Mouse (Mus musculus): Measurements from ENCODE around the gene Kmt2d. TPM values are rescaled to one million over a fixed set of nuclear protein-coding genes. Genes with fewer than 3 reads are reported as not detected.

Gene Kmt2d
- polyA plus RNA-seq (2017; shearing (Covaris generic)) = 24.0 TPM

GRCm38 (mm10) chr15:98871070-98871915 is at the start of gene Kmt2d:
Gene Kmt2d, minus strand, starts transcription at chr15:98871204.

DNA sequence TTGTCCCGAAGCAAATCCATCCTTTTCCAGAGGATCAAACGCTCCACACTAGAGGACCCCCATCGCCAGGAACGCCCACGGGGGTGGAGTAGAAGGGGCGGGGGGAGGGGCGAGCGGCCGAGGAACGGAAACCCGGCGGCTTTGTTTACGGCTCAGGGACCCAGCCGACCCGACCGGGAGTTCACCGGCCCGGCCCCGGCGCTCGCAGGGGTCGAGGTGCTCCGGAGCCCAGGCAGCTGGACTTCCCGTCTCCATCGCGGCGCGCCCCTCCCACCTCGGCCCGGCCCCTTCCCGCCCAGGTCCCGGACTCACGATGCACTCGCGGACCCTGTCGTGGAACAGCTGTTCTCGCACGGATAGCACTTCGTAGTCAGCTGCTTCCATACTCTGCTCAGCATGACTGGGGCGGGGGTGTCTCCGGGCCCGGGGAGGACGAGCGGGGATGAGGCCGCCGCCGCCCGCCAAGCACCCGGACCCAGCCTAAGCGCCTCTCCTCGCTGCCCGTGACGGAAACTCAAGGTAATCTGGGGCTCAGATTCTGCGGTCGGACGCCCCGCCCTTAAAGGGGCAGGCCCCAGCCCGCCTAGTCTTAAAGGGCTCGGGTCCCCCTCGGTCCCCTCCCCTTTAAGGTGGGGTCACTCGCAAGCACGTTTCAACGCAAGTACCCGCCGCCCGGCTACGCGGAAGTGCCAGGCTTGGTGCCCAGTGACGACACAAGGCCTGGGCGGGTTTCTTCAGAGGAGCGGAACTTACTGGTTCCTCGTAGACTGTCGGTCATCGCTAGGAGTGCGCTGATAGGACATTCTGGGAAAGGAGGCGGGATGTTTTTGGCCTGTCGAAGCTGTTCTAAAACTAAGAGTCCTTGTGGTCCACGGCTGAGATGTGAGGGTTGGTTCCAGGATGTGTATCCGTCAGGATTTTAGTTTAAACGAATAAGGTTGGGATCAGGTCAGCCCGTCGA is 46.8 kb upstream of the Kmt2d start, which contains the start of gene Lmbr1l:
TSS of gene Lmbr1l (minus strand) at position 694 of the 961 bp plus-strand sequence.

GRCm38 (mm10) chr15:98897928-98898800 is 27.2 kb upstream of the Kmt2d start, which contains the start of gene Dhh:
Gene Dhh, minus strand, starts transcription at chr15:98898540.

DNA sequence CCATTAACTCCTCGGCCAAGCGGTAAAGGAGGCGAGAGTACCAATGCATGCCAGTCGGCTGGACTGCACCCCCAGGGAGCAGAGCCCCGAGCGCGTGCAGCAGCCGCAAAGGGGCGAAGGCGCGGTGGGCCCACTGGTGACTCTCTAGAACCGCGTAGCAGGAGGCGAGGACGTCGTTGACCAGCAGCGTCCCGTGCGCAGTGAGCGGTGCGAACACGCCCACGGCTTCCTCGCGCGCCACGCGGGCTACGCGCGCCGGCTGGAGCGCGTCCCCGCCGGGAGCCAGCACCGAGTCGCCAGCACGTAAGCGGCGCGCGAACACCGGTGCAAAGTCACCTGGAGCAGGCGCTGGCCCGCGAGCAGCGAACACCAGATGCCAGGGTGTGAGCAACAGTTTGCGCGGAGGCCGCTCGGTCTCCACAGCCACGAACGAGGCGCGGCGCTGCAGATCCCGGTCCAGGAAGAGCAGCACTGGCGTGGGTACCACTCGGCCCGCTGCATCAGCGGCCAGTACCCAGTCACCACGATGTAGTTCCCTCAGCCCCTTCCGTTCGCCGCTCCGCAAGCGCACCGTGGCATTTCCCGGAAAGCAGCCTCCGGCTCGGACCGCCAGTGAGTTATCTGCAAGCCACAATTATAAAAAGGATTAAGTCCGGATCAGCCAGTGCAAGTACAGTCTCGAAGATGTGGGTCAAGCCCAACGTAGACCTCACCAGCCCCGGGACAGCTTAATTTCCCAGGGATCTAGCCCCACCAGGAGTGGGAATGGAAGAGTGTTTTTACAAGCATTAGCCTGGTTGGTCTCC is 23.1 kb upstream of the Kmt2d start, which contains the start of gene Rhebl1:
TSS of gene Rhebl1 (minus strand) at position 601 of the 806 bp plus-strand sequence.

GRCm38 (mm10) chr15:98830736-98831683 is 40.0 kb downstream of the Kmt2d start, which contains the start of gene Prkag1:
Gene Prkag1, minus strand, starts transcription at chr15:98831521.

GRCm38 (mm10) chr15:98809390-98809789 is 61.6 kb downstream of the Kmt2d start, which contains the start of gene Ddn:
Gene Ddn, minus strand, starts transcription at chr15:98809490.

DNA sequence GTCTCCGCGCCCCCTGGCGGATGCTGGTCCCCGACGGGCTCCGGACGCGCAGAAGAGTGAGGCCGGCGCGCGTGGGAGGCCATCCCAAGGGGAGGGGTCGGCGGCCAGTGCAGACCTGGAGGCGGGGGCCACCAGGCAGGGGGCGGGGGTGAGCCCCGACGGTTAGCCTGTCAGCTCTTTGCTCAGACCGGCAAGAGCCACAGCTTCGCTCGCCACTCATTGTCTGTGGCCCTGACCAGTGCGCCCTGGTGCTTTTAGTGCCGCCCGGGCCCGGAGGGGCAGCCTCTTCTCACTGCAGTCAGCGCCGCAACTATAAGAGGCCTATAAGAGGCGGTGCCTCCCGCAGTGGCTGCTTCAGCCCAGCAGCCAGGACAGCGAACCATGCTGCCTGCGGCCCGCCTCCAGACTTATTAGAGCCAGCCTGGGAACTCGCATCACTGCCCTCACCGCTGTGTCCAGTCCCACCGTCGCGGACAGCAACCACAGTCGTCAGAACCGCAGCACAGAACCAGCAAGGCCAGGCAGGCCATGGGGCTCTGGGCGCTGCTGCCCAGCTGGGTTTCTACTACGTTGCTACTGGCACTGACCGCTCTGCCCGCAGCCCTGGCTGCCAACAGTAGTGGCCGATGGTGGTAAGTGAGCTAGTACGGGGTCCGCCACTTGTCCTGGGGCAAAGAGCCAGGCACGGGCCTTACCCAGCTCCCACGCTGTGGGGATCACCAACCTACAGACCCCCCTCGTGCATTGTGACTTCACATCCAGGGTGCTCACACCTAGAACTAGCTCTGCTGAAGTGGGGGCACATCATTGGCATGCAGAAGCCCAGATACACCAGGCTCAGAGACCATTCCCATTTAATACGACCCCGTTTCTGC is 81.1 kb downstream of the Kmt2d start, which contains the start of gene Wnt1:
TSS of gene Wnt1 (plus strand) at position 197 of the 875 bp plus-strand sequence.

Other genes starting within 250 kb of the Kmt2d start
- gene Cacnb3, start 240.4 kb downstream of the Kmt2d start, polyA plus RNA-seq (2017; shearing (Covaris generic)) = 0.43 TPM
- 35.7 TPM for gene Ddx23, start 208.3 kb downstream of the Kmt2d start, polyA plus RNA-seq (2017; shearing (Covaris generic))
- gene Rnd1, start 193.7 kb downstream of the Kmt2d start, polyA plus RNA-seq (2017; shearing (Covaris generic)) = 1.3 TPM
- gene Ccdc65, start 163.0 kb downstream of the Kmt2d start, polyA plus RNA-seq (2017; shearing (Covaris generic)) = not detected
- gene Fkbp11, start 143.0 kb downstream of the Kmt2d start, polyA plus RNA-seq (2017; shearing (Covaris generic)) = 1.0 TPM
- gene Arf3, start 108.0 kb downstream of the Kmt2d start, polyA plus RNA-seq (2017; shearing (Covaris generic)) = 71.9 TPM
- gene Wnt10b, start 93.1 kb downstream of the Kmt2d start, polyA plus RNA-seq (2017; shearing (Covaris generic)) = not detected
- gene Wnt1, start 81.3 kb downstream of the Kmt2d start, polyA plus RNA-seq (2017; shearing (Covaris generic)) = not detected
- gene Ddn, start 61.7 kb downstream of the Kmt2d start, polyA plus RNA-seq (2017; shearing (Covaris generic)) = not detected
- 137 TPM for gene Prkag1, start 39.7 kb downstream of the Kmt2d start, polyA plus RNA-seq (2017; shearing (Covaris generic))
- 17.4 TPM for gene Rhebl1, start 23.3 kb upstream of the Kmt2d start, polyA plus RNA-seq (2017; shearing (Covaris generic))
- not detected for gene Dhh, start 27.3 kb upstream of the Kmt2d start, polyA plus RNA-seq (2017; shearing (Covaris generic))
- 65.8 TPM for gene Lmbr1l, start 47.0 kb upstream of the Kmt2d start, polyA plus RNA-seq (2017; shearing (Covaris generic))
- 524 TPM for gene Tuba1b, start 63.4 kb upstream of the Kmt2d start, polyA plus RNA-seq (2017; shearing (Covaris generic))
- gene Gm49450, start 82.3 kb upstream of the Kmt2d start, polyA plus RNA-seq (2017; shearing (Covaris generic)) = not detected
- 198 TPM for gene Tuba1a, start 82.5 kb upstream of the Kmt2d start, polyA plus RNA-seq (2017; shearing (Covaris generic))
- 69.2 TPM for gene Tuba1c, start 158.7 kb upstream of the Kmt2d start, polyA plus RNA-seq (2017; shearing (Covaris generic))
- not detected for gene Prph, start 184.0 kb upstream of the Kmt2d start, polyA plus RNA-seq (2017; shearing (Covaris generic))
- gene Troap, start 203.4 kb upstream of the Kmt2d start, polyA plus RNA-seq (2017; shearing (Covaris generic)) = 1.5 TPM
- gene C1ql4, start 216.6 kb upstream of the Kmt2d start, polyA plus RNA-seq (2017; shearing (Covaris generic)) = not detected
- not detected for gene Dnajc22, start 222.0 kb upstream of the Kmt2d start, polyA plus RNA-seq (2017; shearing (Covaris generic))